In genomic region chr15:77825382-77825781, GRCm38 (mm10) we compare ENCODE assay signal across 19 mouse cellular contexts. TPM values are rescaled to one million over a fixed set of nuclear protein-coding genes. Genes with fewer than 3 reads are reported as not detected.
DNase-seq lines count a peak whose midpoint lies in the region; ATAC-seq and TF ChIP-seq lines count a peak whose summit lies in the region.
"Had no signal": no experiment of that assay in that cellular context is flagged by ENCODE, and none has a peak within 500 bp of the region (broad histone marks: within the 10 kb centered on the region; RNA-seq: fewer than 3 reads in every experiment).

No protein-coding gene starts in this region.

- H3K27ac ChIP-seq in heart, embryonic 12.5 days (ENCODE audit: poor library complexity, severe bottlenecking): peak overlapping the region; percentile 58
- H3K27ac ChIP-seq in lung, embryonic 14.5 days (ENCODE audit: low read depth): peak overlapping the region; percentile 46; the same call in 1 of the 2 replicates
- peak overlapping the region; percentile 91 for H3K27ac ChIP-seq in brown adipose tissue, adult 24 weeks (replicated peaks; ENCODE audit: low read depth, low read length)
- no peak overlapping the region for H3K27ac ChIP-seq in forebrain, embryonic 14.5 days (ENCODE audit: low read depth, low read length)
- no peak overlapping the region for H3K27ac ChIP-seq in hindbrain, embryonic 16.5 days (ENCODE audit: low read depth, low read length)
- H3K27ac ChIP-seq: embryonic facial prominence, embryonic 13.5 days; forebrain, embryonic 10.5 days; hindbrain, embryonic 15.5 days; limb, embryonic 15.5 days; neural tube, embryonic 12.5 days had no signal

- 84% methylated on average over 1 of the region's 1 CpGs for WGBS in heart, embryonic 12.5 days
- WGBS in lung, embryonic 14.5 days: 80% methylated on average over 1 of the region's 1 CpGs
- WGBS in forebrain, embryonic 14.5 days: 95% methylated on average over 1 of the region's 1 CpGs
- WGBS in hindbrain, embryonic 16.5 days: 94% methylated on average over 1 of the region's 1 CpGs

- no peak for ATAC-seq in heart, embryonic 12.5 days (ENCODE audit: insufficient number of reproducible peaks, low FRiP score)
- ATAC-seq in lung, embryonic 14.5 days (ENCODE audit: insufficient read depth): no peak
- ATAC-seq in forebrain, embryonic 14.5 days: no peak
- ATAC-seq in hindbrain, embryonic 16.5 days: no peak
- ATAC-seq: midbrain, embryonic 16.5 days had no signal

- peaks cover 86% of the 10 kb centered on the region for H3K4me1 ChIP-seq in heart, embryonic 12.5 days (replicated peaks)
- peaks cover 61% of the 10 kb centered on the region for H3K4me1 ChIP-seq in lung, embryonic 14.5 days (ENCODE audit: insufficient read depth)
- H3K4me1 ChIP-seq in brown adipose tissue, adult 24 weeks (ENCODE audit: control insufficient read depth, insufficient read depth, insufficient read length, low read length): peaks cover 67% of the 10 kb centered on the region
- peaks cover 12% of the 10 kb centered on the region for H3K4me1 ChIP-seq in forebrain, embryonic 14.5 days (ENCODE audit: control insufficient read depth, insufficient read depth, low read length)
- H3K4me1 ChIP-seq in hindbrain, embryonic 16.5 days (ENCODE audit: control insufficient read depth, insufficient read depth, low read depth, low read length): peaks cover 12% of the 10 kb centered on the region

- no peak for DNase-seq in heart, postnatal 10 days
- no peak for DNase-seq in lung, embryonic 14.5 days
- no peak for DNase-seq in lung, postnatal 4 days
- peak; percentile 74 for DNase-seq in adrenal gland, adult 8-10 months
- DNase-seq in forebrain, embryonic 14.5 days (ENCODE audit: low spot score): no peak
- DNase-seq: cerebellum, adult 2 months; gastrocnemius, postnatal 36 days; kidney, adult 11 months; kidney, postnatal 36 days; thymus, adult 18-20 months had no signal

- no peak for TF ChIP-seq CTCF in lung, embryonic 14.5 days (IDR thresholded peaks at IDR 0.05; ENCODE audit: low read depth)

- intact Hi-C loops in heart, postnatal 10 days (cut with DNase I): no loop called here

- H3K9ac ChIP-seq in heart, embryonic 12.5 days: no peak overlapping the region
- H3K9ac ChIP-seq in lung, embryonic 14.5 days: no peak overlapping the region
- H3K9ac ChIP-seq in forebrain, embryonic 14.5 days (ENCODE audit: low read length): no peak overlapping the region
- H3K9ac ChIP-seq in hindbrain, embryonic 16.5 days (ENCODE audit: low read depth, low read length): no peak overlapping the region
- H3K9ac ChIP-seq: embryonic facial prominence, embryonic 13.5 days; hindbrain, embryonic 15.5 days; limb, embryonic 15.5 days; neural tube, embryonic 12.5 days had no signal

- H3K9me3 ChIP-seq in heart, embryonic 12.5 days (replicated peaks): no peaks in the 10 kb centered on the region
- no peaks in the 10 kb centered on the region for H3K9me3 ChIP-seq in lung, embryonic 14.5 days (ENCODE audit: low read depth, low read length)
- H3K9me3 ChIP-seq in forebrain, embryonic 14.5 days (replicated peaks; ENCODE audit: control insufficient read depth, low read length): no peaks in the 10 kb centered on the region
- H3K9me3 ChIP-seq in hindbrain, embryonic 16.5 days (ENCODE audit: control insufficient read depth, low read length): no peaks in the 10 kb centered on the region
- H3K9me3 ChIP-seq: embryonic facial prominence, embryonic 13.5 days; forebrain, embryonic 10.5 days; hindbrain, embryonic 15.5 days; limb, embryonic 15.5 days; neural tube, embryonic 12.5 days had no signal

- H3K4me2 ChIP-seq in heart, embryonic 12.5 days: no peak overlapping the region
- no peak overlapping the region for H3K4me2 ChIP-seq in lung, embryonic 14.5 days
- no peak overlapping the region for H3K4me2 ChIP-seq in forebrain, embryonic 14.5 days (ENCODE audit: low read length)
- H3K4me2 ChIP-seq in hindbrain, embryonic 16.5 days (ENCODE audit: low read length): no peak overlapping the region
- H3K4me2 ChIP-seq: embryonic facial prominence, embryonic 13.5 days; hindbrain, embryonic 15.5 days; limb, embryonic 15.5 days; neural tube, embryonic 12.5 days had no signal

- peaks cover 11% of the 10 kb centered on the region for H3K36me3 ChIP-seq in heart, embryonic 12.5 days
- peaks cover 12% of the 10 kb centered on the region; the same call in 1 of the 2 replicates for H3K36me3 ChIP-seq in lung, embryonic 14.5 days (ENCODE audit: insufficient read depth)
- no peaks in the 10 kb centered on the region for H3K36me3 ChIP-seq in forebrain, embryonic 14.5 days (ENCODE audit: control insufficient read depth, insufficient read depth, low read length)
- H3K36me3 ChIP-seq in hindbrain, embryonic 16.5 days (ENCODE audit: control insufficient read depth, insufficient read depth, low read length): no peaks in the 10 kb centered on the region
- H3K36me3 ChIP-seq: embryonic facial prominence, embryonic 13.5 days; hindbrain, embryonic 15.5 days; neural tube, embryonic 12.5 days had no signal

- H3K4me3 ChIP-seq in heart, embryonic 12.5 days: no peak overlapping the region
- no peak overlapping the region for H3K4me3 ChIP-seq in lung, embryonic 14.5 days (ENCODE audit: low read depth, low read length)
- no peak overlapping the region for H3K4me3 ChIP-seq in brown adipose tissue, adult 24 weeks (ENCODE audit: insufficient read depth, low read depth, low read length)
- H3K4me3 ChIP-seq in forebrain, embryonic 14.5 days (ENCODE audit: low read depth, low read length): no peak overlapping the region
- no peak overlapping the region for H3K4me3 ChIP-seq in hindbrain, embryonic 16.5 days (ENCODE audit: low read length)
- H3K4me3 ChIP-seq: embryonic facial prominence, embryonic 13.5 days; forebrain, embryonic 10.5 days; hindbrain, embryonic 15.5 days; limb, embryonic 15.5 days; neural tube, embryonic 12.5 days had no signal

- no peaks in the 10 kb centered on the region for H3K27me3 ChIP-seq in heart, embryonic 12.5 days (replicated peaks)
- no peaks in the 10 kb centered on the region for H3K27me3 ChIP-seq in lung, embryonic 14.5 days (ENCODE audit: insufficient read depth, low read length)
- H3K27me3 ChIP-seq in forebrain, embryonic 14.5 days (replicated peaks; ENCODE audit: control insufficient read depth, insufficient read depth, low read length): no peaks in the 10 kb centered on the region
- no peaks in the 10 kb centered on the region for H3K27me3 ChIP-seq in hindbrain, embryonic 16.5 days (replicated peaks; ENCODE audit: control insufficient read depth, insufficient read depth, low read length)
- H3K27me3 ChIP-seq: embryonic facial prominence, embryonic 13.5 days; hindbrain, embryonic 15.5 days; limb, embryonic 15.5 days; neural tube, embryonic 12.5 days had no signal

RNA-seq across cellular contexts. Expression of gene Myh9, which starts 16.6 kb away (rescaled TPM):
- 41.9 and 42.0 TPM in 2 replicates for polyA plus RNA-seq in heart, embryonic 12.5 days (2016; fragmentation: Nextera tagmentation; extraction: Ambion mirVana)
- total RNA-seq in heart, postnatal 10 days (2021): 100 to 1,000 TPM; 206 to 221 TPM
- 86.6 and 87.5 TPM in 2 replicates for polyA plus RNA-seq in lung, embryonic 14.5 days (2014; fragmentation: Nextera tagmentation; extraction: Ambion mirVana)
- 100 to 1,000 TPM; 304 to 366 (median 340) TPM for total RNA-seq in adrenal gland, adult 8-10 months (2022)
- polyA plus RNA-seq in brown adipose tissue, adult 24 weeks (2012; ENCODE audit: insufficient read depth, insufficient read length, missing spikeins): 36.0 and 59.3 TPM in 2 replicates
- 10.8 and 14.6 TPM in 2 replicates for polyA plus RNA-seq in forebrain, embryonic 14.5 days (2014; fragmentation: Nextera tagmentation; extraction: Ambion mirVana)
- polyA plus RNA-seq in hindbrain, embryonic 16.5 days (2015; fragmentation: Nextera tagmentation; extraction: Ambion mirVana): 8.4 and 11.8 TPM in 2 replicates

Comparison
In these comparisons a context has a peak if more than half of its experiments do, and no peak if none do; other contexts are left out.
1. H3K27ac ChIP-seq: peak in heart, embryonic 12.5 days (single experiment), lung, embryonic 14.5 days (single experiment) and brown adipose tissue, adult 24 weeks (single experiment); none in forebrain, embryonic 14.5 days (single experiment) and hindbrain, embryonic 16.5 days (single experiment).